Mouse (Mus musculus) liver, embryonic 13.5 days (tissue): ENCODE measurements around the gene Gm1113. TPM values are rescaled to one million over a fixed set of nuclear protein-coding genes. Genes with fewer than 3 reads are reported as not detected.
A peak's percentile ranks its signal among the peaks of the same experiment; 100 is the strongest.

Experiments
- ATAC-seq: fragments of 200-750 bp; cut with Nextera tagmentation; 2 replicates; pipeline ENCODE4 v1.8.0; 2017; ENCODE audit warnings: low read depth, mild to moderate bottlenecking, moderate number of reproducible peaks, moderate library complexity
- DNase-seq: peaks from one replicate; pipeline ENCODE4 v3.0.0; 2022
- H3K27ac ChIP-seq: fragments of 300-500 bp; sonication (generic); 2 replicates; pipeline ENCODE4 v1.5.1; 2015; ENCODE audit warnings: moderate library complexity, mild to moderate bottlenecking, inconsistent platforms
- H3K27me3 ChIP-seq: fragments of 300-500 bp; sonication (generic); 2 replicates; pipeline ENCODE4 v1.6.1; 2015; ENCODE audit warnings: mild to moderate bottlenecking, inconsistent platforms
- H3K36me3 ChIP-seq: fragments of 300-500 bp; sonication (generic); 2 replicates; pipeline ENCODE4 v1.6.1; 2015; ENCODE audit warnings: mild to moderate bottlenecking, inconsistent platforms
- H3K4me1 ChIP-seq: fragments of 300-500 bp; sonication (generic); replicated peaks from 2 replicates; pipeline ENCODE4 v1.6.1; 2015; ENCODE audit warnings: inconsistent platforms
- H3K4me2 ChIP-seq: fragments of 300-500 bp; sonication (generic); 2 replicates; pipeline ENCODE4 v1.6.1; 2015; ENCODE audit warnings: inconsistent platforms, mild to moderate bottlenecking, moderate library complexity
- H3K4me3 ChIP-seq: fragments of 300-500 bp; sonication (generic); replicated peaks from 2 replicates; pipeline ENCODE4 v1.5.1; 2015; ENCODE audit warnings: mild to moderate bottlenecking, inconsistent platforms
- H3K9ac ChIP-seq: fragments of 300-500 bp; sonication (generic); 2 replicates; pipeline ENCODE4 v1.6.1; 2015; ENCODE audit warnings: mild to moderate bottlenecking, inconsistent platforms
- H3K9me3 ChIP-seq: fragments of 300-500 bp; sonication (generic); replicated peaks from 2 replicates; pipeline ENCODE4 v1.6.1; 2016; ENCODE audit warnings: inconsistent platforms
- WGBS: fragments of 180-500 bp; shearing (Covaris S2); methylation state at CpG from one replicate; pipeline ENCODE4 v1.1.7; 2015; ENCODE audit not compliant: insufficient replicate concordance; 5-methylcytosine and 5-hydroxymethylcytosine counted together
- polyA plus RNA-seq: library from polyadenylated mRNA; unstranded; fragments of >200 nt; fragmentation: Nextera tagmentation; extraction: Ambion mirVana; gene quantifications from 2 replicates; pipeline ENCODE4 v1.2.1, GENCODE M21; 2015

Gm1113 gene
- polyA plus RNA-seq, 1 experiment from 2014 or later, result not detected

GRCm38 (mm10) chr9:35474104-35474724, 43.9 kb downstream of the Gm1113 start:
- ATAC-seq, result 0 out of 2 replicates have a peak, but pooled peaks have one; percentile 15
- no peaks in the 10 kb centered on the region for H3K9me3 ChIP-seq
- WGBS, result 70% methylated on average over 10 of the region's 10 CpGs

GRCm38 (mm10) chr9:35468913-35469312, 49.2 kb downstream of the Gm1113 start:
- H3K4me3 ChIP-seq, result no peak overlapping the region
- no peak for ATAC-seq

More at GRCm38 (mm10) chr9:35474104-35474724, 43.9 kb downstream of the Gm1113 start:
- Histone ChIP-seq H3K9ac (no peak overlapping the region), H3K4me3 (no peak overlapping the region), H3K4me2 (no peak overlapping the region), H3K27ac (no peak overlapping the region), H3K36me3 (no peaks in the 10 kb centered on the region), H3K4me1 (0 out of 2 replicates have a peak, but pooled peaks cover 4% of the 10 kb centered on the region), H3K27me3 (no peaks in the 10 kb centered on the region)
- DNase-seq, result no peak

GRCm38 (mm10) chr9:35467264-35467817, 50.7 kb downstream of the Gm1113 start:
- Histone ChIP-seq H3K4me3 (no peak overlapping the region), H3K27ac (no peak overlapping the region), H3K4me1 (no peaks in the 10 kb centered on the region), H3K27me3 (no peaks in the 10 kb centered on the region), H3K4me2 (no peak overlapping the region), H3K9me3 (no peaks in the 10 kb centered on the region), H3K9ac (no peak overlapping the region), H3K36me3 (no peaks in the 10 kb centered on the region)
- no peak for ATAC-seq
- no peak for DNase-seq
- WGBS, result 42% methylated on average over 8 of the region's 8 CpGs

More at GRCm38 (mm10) chr9:35468913-35469312, 49.2 kb downstream of the Gm1113 start:
- Histone ChIP-seq H3K9ac (no peak overlapping the region), H3K36me3 (no peaks in the 10 kb centered on the region), H3K27ac (no peak overlapping the region), H3K4me1 (no peaks in the 10 kb centered on the region), H3K9me3 (no peaks in the 10 kb centered on the region), H3K4me2 (no peak overlapping the region), H3K27me3 (no peaks in the 10 kb centered on the region)
- DNase-seq, result no peak

GRCm38 (mm10) chr9:35459594-35459993, 58.5 kb downstream of the Gm1113 start:
- 34% methylated on average over 8 of the region's 8 CpGs for WGBS
- Histone ChIP-seq H3K4me1 (no peaks in the 10 kb centered on the region), H3K27me3 (no peaks in the 10 kb centered on the region), H3K4me2 (no peak overlapping the region), H3K9ac (no peak overlapping the region), H3K9me3 (no peaks in the 10 kb centered on the region), H3K4me3 (no peak overlapping the region), H3K36me3 (no peaks in the 10 kb centered on the region), H3K27ac (no peak overlapping the region)
- ATAC-seq, result no peak
- DNase-seq, result no peak

Other genes starting within 250 kb of the Gm1113 start
- gene Cdon, start 97.1 kb downstream of the Gm1113 start, polyA plus RNA-seq, result 0.36 and 0.53 TPM in 2 replicates
- 0.39 and 0.42 TPM in 2 replicates for gene Ddx25, start 40.3 kb upstream of the Gm1113 start, polyA plus RNA-seq
- 9.3 and 11.4 TPM in 2 replicates for gene Pus3, start 40.3 kb upstream of the Gm1113 start, polyA plus RNA-seq
- 0.25 and 0.36 TPM in 2 replicates for gene Pate2, start 52.0 kb upstream of the Gm1113 start, polyA plus RNA-seq
- 9.8 and 11.9 TPM in 2 replicates for gene Hyls1, start 52.1 kb upstream of the Gm1113 start, polyA plus RNA-seq
- not detected in 2 replicates for gene Pate4, start 93.7 kb upstream of the Gm1113 start, polyA plus RNA-seq
- not detected in 2 replicates for gene Pate3, start 129.9 kb upstream of the Gm1113 start, polyA plus RNA-seq
- not detected in 2 replicates for gene Pate1, start 169.1 kb upstream of the Gm1113 start, polyA plus RNA-seq
- gene Gm17677, start 222.8 kb upstream of the Gm1113 start, polyA plus RNA-seq, result not detected in 2 replicates